Mouse (Mus musculus) gastrocnemius, postnatal 25 days (tissue): ENCODE results near the gene Ankrd26. TPM values are rescaled to one million over a fixed set of nuclear protein-coding genes. Genes with fewer than 3 reads are reported as not detected.
A peak's percentile ranks its signal among the peaks of the same experiment; 100 is the strongest.

ENCODE experiments used
- DNase-seq: peaks from one replicate; pipeline ENCODE4 v3.0.0; 2022
- total RNA-seq, 2 experiments: library from RNA; stranded (reverse); gene quantifications; 1 replicate in 1 of 2; 2 replicates in 1 of 2; pipeline ENCODE4 v1.2.3; 2021

Gene Ankrd26
- total RNA-seq, 2 experiments from 2014 or later = 1.8 to 2.7 TPM

DNA sequence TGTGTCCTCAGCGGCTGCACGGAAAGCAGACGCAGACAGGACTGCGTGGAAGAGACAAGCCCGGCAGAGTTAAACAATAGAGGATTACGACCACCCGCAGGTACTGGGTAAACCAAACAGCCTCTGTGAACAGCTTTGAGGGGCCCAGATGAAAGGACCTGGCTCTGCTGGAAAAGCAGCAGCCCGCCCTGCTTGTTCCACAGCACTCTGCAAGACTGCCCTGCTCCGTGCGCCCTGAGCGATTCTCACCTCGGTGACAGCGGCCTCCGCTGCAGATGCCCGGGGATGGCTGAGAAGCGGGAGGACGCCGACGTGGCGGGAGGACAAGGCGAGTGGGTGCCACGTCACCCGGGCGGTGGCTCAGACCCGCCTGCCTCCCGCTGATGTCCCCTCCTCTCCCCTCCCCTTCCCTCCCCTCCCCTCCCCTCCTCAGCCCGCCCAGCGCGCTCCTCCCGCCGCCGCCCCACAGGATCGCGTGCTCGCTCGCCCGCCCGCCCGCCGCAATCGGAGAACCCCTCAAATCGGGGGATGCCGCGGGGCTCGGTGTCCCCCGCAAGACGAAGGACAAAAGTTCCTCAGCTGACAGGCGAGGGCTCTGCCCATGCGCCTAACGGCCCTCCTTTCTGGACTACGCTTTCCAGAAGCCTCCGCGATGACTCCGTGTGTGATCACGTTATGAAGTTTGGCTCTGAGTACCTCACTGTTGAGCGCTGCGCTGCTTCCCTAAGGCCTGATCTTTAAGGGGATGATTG, 82.9 kb downstream of the Ankrd26 start, which contains the start of gene Zfp9:
TSS of gene Zfp9 (minus strand) at position 364 of the 752 bp plus-strand sequence.
- DNase-seq = peak; percentile 90

DNA sequence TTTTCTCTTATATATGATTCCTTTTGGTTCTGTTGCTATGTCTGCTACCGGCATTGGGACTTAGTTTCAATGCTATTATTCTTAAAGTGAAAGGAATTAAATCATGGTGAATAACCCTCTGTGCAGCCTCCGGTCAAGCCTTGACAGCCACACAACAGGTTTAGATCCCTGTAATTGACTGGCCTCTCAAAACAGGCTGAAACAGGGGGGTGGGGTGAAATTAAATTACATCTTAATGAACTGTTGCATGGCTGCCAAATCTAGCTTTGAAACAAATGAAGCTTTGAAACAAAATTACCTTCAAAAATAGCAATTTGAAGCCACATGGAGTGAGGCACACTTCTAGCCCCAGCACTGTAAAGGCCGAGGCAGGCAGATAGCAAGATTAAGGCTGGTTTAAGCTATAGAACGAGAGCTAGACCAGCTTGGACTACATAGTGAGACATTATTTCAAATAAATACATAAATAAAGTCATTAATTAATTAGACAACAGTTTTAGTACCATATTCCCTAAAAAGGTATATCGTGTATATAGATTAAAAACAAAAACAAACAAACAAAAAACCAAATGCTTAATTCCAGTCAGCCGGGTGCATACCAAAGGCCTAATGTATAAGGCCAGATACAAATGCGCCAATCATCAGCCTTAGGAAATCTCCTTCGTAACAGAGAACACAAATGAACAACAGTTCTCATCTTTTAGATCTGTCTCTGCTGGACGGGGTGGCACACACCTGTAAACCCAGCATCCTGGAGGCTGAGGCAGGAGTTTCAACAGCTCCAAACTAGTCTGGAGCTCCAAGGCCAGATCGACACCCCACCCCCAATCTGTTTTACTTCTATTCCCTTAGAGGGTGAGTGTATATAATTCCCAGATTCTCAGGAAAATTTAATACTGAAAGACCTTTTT, 83.9 kb downstream of the Ankrd26 start:
- no peak for DNase-seq

DNA sequence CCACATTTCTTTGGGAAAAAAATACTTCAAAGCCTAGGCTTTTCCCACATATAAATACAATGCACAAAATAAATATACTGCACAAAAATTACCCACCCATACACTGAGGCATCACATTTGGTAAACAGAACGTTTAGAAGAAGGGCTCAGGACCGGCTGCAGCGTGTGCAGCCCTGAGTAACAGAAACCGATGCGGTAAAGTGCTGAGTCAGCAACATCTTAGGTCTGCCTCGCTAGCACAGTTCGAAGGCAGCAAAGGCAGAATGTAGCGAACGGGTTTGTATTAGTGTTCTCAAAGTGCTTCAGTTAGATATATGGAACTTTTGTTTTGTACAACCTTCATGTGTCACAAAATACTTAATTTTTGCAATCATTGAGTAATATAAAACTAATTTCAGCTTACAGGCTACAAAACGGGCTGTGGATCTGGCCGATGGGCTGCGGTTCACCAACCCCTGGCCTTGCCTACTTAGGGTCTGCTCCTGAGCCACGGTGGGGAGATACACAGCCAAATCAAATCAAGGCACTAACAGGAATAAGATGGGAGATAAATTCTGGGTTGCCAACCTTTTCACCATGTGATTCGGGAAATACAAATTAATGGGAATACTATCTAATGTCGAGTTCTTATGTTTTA, 99.8 kb downstream of the Ankrd26 start:
- DNase-seq = no peak

DNA sequence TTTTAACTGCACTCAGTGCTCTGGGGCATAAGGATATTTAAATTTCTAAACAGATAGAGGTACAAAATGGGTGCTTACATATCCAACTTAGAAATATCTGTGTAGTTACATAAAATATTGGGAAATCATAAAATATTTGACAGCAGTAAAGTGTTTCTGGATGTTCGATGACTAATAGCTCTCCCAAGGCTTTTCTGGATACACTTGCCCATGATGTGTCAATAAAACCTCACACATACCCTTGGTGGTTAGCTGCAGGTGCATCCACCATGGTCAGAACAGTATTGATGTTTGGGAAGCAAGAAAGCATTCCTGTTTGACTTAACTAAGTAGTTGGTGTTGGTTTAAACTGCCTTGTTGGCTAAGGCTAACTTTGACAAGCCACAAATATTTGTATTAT, 104.3 kb downstream of the Ankrd26 start:
- no peak for DNase-seq

DNA sequence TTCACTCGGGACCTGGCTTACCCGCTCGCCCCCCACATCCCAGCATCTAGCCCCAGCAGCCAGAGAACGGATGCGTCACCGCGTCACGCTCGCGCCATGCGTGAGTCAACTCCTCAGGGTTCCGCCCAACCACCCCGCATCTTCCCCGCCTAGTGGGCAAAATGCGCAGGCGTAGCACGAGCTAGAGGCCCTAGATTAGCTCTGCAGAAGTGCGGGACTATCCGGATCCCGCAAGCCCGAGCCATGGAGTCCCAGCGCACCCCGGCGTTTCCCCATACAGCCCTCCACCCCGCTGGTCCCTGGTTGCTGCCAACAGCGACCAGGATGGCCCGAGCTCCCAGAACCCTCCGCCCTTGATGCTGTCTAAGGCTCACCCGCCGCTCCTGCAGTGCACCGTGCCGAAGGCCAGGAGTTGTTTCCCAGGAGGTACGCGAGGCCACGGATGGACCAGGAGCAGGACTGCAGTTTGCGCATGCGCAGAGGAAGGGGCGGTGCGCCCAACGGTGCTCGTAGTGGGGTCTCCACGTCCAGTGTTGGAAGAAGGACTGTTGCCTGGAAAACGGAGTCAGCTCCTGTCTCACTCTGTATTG, 106.9 kb downstream of the Ankrd26 start, which contains the start of gene Zfp248:
TSS of gene Zfp248 (minus strand) at position 487 of the 590 bp plus-strand sequence.
- peak; percentile 76 for DNase-seq

DNA sequence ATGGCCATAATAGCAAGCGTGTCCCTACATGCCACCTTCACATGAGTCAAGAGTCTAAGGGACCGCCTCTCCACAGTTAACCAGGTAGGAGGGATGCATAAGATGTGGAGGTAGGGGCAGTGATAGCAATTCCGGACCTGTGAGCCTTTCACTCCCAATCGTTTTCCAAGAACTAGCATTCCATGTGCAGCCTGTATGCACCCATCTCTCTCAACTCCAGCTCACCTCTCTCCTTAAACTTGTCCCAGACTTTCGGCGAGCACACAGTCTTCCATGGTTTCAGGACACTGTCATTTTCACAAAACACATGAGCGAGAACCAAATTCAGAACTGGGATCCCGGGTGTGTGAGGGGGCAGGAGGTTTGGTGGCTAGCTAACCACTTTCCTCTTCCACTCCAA, 107.6 kb downstream of the Ankrd26 start:
- DNase-seq = no peak

Other genes with a start within 250 kb of the Ankrd26 start
- gene Bms1, start 142.8 kb downstream of the Ankrd26 start, total RNA-seq = 10 to 100 TPM; 21.7 to 24.0 TPM
- gene Zfp248, start 106.7 kb downstream of the Ankrd26 start, total RNA-seq = 1 to 10 TPM; 1.1 to 1.2 TPM
- gene Zfp9, start 82.9 kb downstream of the Ankrd26 start, total RNA-seq = 1 to 10 TPM; 6.9 to 7.3 TPM